In genomic region chr6:70146986-70147385, GRCm38 (mm10) we compare ENCODE assay signal across 11 mouse cellular contexts.
DNase-seq lines count a peak whose midpoint lies in the region; ATAC-seq and TF ChIP-seq lines count a peak whose summit lies in the region.
"Had no signal": no experiment of that assay in that cellular context is flagged by ENCODE, and none has a peak within 500 bp of the region (broad histone marks: within the 10 kb centered on the region; RNA-seq: fewer than 3 reads in every experiment).

No protein-coding gene starts in this region.

- no peaks in the 10 kb centered on the region for H3K9me3 ChIP-seq in hindbrain, embryonic 10.5 days
- H3K9me3 ChIP-seq in hindbrain, embryonic 14.5 days (ENCODE audit: control insufficient read depth, low read length), result no peaks in the 10 kb centered on the region
- H3K9me3 ChIP-seq: forebrain, embryonic 13.5 days; midbrain, embryonic 13.5 days had no signal

- no peak overlapping the region for H3K9ac ChIP-seq in hindbrain, embryonic 14.5 days
- H3K9ac ChIP-seq: forebrain, embryonic 13.5 days; midbrain, embryonic 13.5 days had no signal

- TF ChIP-seq POLR2A in cortical plate, adult 2 months (IDR thresholded peaks at IDR 0.05; ENCODE audit: extremely low read depth, insufficient read depth, low read length), result no peak

- H3K27ac ChIP-seq in hindbrain, embryonic 10.5 days, result no peak overlapping the region
- H3K27ac ChIP-seq in hindbrain, embryonic 14.5 days, result no peak overlapping the region
- no peak overlapping the region for H3K27ac ChIP-seq in cortical plate, adult 2 months (ENCODE audit: insufficient read depth, low read length)
- H3K27ac ChIP-seq: forebrain, embryonic 13.5 days; midbrain, embryonic 13.5 days had no signal

- ATAC-seq in hindbrain, embryonic 14.5 days (ENCODE audit: low FRiP score), result no peak
- ATAC-seq in inflammation-experienced regulatory T-cells, adult 6 months, result no peak
- ATAC-seq: forebrain, embryonic 13.5 days; midbrain, embryonic 13.5 days had no signal

- H3K27me3 ChIP-seq in hindbrain, embryonic 10.5 days (ENCODE audit: insufficient read depth, poor library complexity, severe bottlenecking), result no peaks in the 10 kb centered on the region
- no peaks in the 10 kb centered on the region for H3K27me3 ChIP-seq in hindbrain, embryonic 14.5 days (ENCODE audit: control insufficient read depth, insufficient read depth, low read length)
- H3K27me3 ChIP-seq: forebrain, embryonic 13.5 days; midbrain, embryonic 13.5 days had no signal

- DNase-seq in hindbrain, embryonic 10.5 days (ENCODE audit: low spot score), result peak; percentile 3
- no peak for DNase-seq in hindbrain, embryonic 14.5 days (ENCODE audit: low spot score)
- peak; percentile 31 for DNase-seq in retina, postnatal 1 day
- DNase-seq in retina, embryonic 14.5 days (ENCODE audit: low spot score), result no peak
- peak; percentile 46 for DNase-seq in testis, postnatal 10 days (ENCODE audit: low spot score)
- no peak for DNase-seq in cerebellum, adult 9-11 months
- DNase-seq: cerebellum, adult 9-10 months had no signal

- H3K36me3 ChIP-seq in hindbrain, embryonic 10.5 days, result no peaks in the 10 kb centered on the region
- no peaks in the 10 kb centered on the region for H3K36me3 ChIP-seq in hindbrain, embryonic 14.5 days (replicated peaks; ENCODE audit: control insufficient read depth, insufficient read depth)
- H3K36me3 ChIP-seq: midbrain, embryonic 13.5 days had no signal

- no peaks in the 10 kb centered on the region for H3K4me1 ChIP-seq in hindbrain, embryonic 10.5 days (replicated peaks)
- H3K4me1 ChIP-seq in hindbrain, embryonic 14.5 days (replicated peaks; ENCODE audit: control insufficient read depth, insufficient read depth, low read length), result no peaks in the 10 kb centered on the region
- H3K4me1 ChIP-seq in cortical plate, adult 2 months (ENCODE audit: control insufficient read depth, insufficient read depth, low read length), result no peaks in the 10 kb centered on the region
- H3K4me1 ChIP-seq: forebrain, embryonic 13.5 days; midbrain, embryonic 13.5 days had no signal

- no peak overlapping the region for H3K4me3 ChIP-seq in hindbrain, embryonic 10.5 days
- H3K4me3 ChIP-seq in hindbrain, embryonic 14.5 days (replicated peaks; ENCODE audit: low read length), result no peak overlapping the region
- H3K4me3 ChIP-seq in cortical plate, adult 2 months (ENCODE audit: insufficient read depth, low read length), result no peak overlapping the region
- H3K4me3 ChIP-seq: forebrain, embryonic 13.5 days; midbrain, embryonic 13.5 days had no signal

- TF ChIP-seq CTCF in cortical plate, adult 2 months (IDR thresholded peaks at IDR 0.05; ENCODE audit: extremely low read depth, insufficient read depth, low read length), result 0 out of 2 replicates have a peak, but pooled peaks have one; percentile 17

- no peak overlapping the region for H3K4me2 ChIP-seq in hindbrain, embryonic 14.5 days (replicated peaks)
- H3K4me2 ChIP-seq: forebrain, embryonic 13.5 days; midbrain, embryonic 13.5 days had no signal

Comparison
In these comparisons a context has a peak if more than half of its experiments do, and no peak if none do; other contexts are left out.
1. DNase-seq: peak in hindbrain, embryonic 10.5 days (single experiment), retina, postnatal 1 day (single experiment) and testis, postnatal 10 days (single experiment); none in hindbrain, embryonic 14.5 days (single experiment), retina, embryonic 14.5 days (single experiment) and cerebellum, adult 9-11 months (single experiment).